Mouse (Mus musculus) gastrocnemius, postnatal 25 days (tissue): ENCODE results near the gene Nvl. TPM values are rescaled to one million over a fixed set of nuclear protein-coding genes. Genes with fewer than 3 reads are reported as not detected.

Source experiments
- DNase-seq: peaks from one replicate; pipeline ENCODE4 v3.0.0; 2022
- total RNA-seq, 2 experiments: library from RNA; stranded (reverse); gene quantifications; 1 replicate in 1 of 2; 2 replicates in 1 of 2; pipeline ENCODE4 v1.2.3; 2021

The Nvl gene
- total RNA-seq, 2 experiments from 2014 or later, result 8.3 to 8.5 TPM

DNA sequence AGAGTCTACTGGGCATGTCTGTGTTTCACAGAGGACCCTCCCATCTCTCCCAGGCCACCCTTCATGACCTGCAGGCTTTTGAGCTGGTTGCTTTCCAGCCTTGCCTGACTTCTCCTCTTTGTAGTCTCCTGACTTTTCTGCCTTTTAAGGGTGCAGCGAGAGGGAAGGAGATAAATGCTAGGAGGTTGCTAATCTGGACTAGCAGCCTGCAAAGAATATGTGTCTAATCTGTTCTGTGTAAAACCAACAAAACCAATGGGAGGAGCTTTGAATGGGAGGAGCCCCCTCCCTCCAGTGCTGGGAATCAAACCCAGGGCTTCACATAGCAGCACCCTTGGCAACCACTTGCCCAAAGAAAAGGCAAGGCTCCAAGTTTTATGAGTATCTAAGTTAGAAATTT is 75.7 kb downstream of the Nvl start:
- DNase-seq, result no peak

GRCm38 (mm10) chr1:181064648-181065047 is 79.4 kb downstream of the Nvl start:
- no peak for DNase-seq

DNA sequence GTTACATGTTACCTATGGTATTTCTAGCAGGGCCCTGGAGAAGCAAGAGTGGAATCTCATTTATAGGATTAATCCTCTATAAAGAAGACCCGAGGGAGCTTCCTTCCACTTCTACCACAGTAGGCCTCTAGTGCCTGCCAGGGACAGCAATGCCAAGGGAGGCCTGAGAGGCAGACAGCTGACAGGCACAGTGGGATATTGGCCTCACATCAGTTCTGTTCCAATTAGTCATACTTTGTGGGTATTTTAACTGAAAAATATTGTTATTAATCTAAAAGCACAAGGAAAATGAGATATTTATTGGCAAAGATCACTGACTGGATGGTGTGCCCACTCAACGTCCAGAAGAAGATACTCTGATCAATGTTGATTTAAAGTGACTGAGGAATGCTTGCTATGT is 80.0 kb downstream of the Nvl start:
- no peak for DNase-seq

- DNase-seq, result no peak
Observed at GRCm38 (mm10) chr1:181061784-181062485, 82.1 kb downstream of the Nvl start.

GRCm38 (mm10) chr1:181052898-181053297 is 91.1 kb downstream of the Nvl start:
- no peak for DNase-seq

DNA sequence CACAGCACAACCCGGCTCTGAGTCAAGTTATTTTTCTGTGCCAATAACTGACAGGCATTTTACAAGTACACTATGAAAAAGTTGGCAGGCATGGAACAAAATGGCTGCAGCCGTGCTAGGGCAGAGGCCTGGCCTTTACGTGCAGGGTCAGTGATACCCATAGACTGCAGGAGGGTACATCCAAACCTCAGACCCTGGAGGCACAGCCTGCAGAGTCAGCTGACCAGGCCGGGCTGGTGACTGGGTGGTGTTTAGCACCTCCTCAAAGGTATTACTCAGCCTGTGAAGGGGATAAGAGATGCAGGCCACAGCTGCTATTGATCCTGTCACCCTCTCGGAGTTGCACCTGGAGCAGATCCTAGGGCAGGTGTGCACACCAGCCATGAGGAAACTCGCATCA is 93.1 kb downstream of the Nvl start, which contains the start of gene 9130409I23Rik:
Gene 9130409I23Rik (plus strand): TSS at position 301 of the 400 bp plus-strand sequence.
- no peak for DNase-seq

- no peak for DNase-seq
Observed at GRCm38 (mm10) chr1:181049328-181049842, 94.6 kb downstream of the Nvl start.

DNA sequence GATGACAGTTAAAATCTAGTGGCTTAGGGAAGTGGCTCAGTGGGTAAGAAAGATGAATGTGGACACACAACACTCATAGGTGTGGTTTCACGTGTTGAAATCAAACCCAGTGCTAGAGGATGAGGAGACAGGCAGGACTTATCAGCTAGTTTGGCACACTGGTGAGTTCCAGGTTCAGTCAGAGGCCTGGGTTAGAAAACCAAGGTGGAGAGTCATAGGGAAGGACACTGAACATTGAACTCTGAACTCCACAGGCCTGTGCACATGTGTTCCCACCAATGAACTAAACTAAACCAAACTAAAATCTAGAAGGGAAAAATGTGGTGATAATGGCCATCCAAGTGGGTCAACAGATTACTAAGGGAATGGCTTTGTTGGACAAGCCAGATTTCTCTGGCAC is 96.5 kb downstream of the Nvl start:
- no peak for DNase-seq

DNA sequence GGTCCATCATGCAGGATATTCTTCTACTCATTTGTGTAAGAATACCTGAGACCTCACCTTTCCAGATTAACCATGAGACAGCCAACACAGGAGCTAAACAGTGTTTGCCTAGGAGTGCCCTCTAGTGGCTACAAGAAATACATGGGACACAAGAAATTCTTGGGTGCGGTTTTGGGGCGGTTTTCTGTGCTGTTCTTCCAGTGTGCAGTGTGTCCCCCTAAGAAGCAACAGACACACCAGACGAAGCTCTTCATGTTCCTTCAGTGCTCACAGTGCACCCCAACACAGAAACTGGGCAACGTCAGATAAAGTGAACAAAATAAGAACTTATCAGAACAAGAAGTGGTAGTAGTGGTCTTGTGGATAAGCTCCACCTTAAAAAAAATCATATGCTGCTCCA is 104.4 kb downstream of the Nvl start:
- DNase-seq, result no peak

GRCm38 (mm10) chr1:181037623-181038022 is 106.4 kb downstream of the Nvl start:
- no peak for DNase-seq

Other genes starting within 250 kb of the Nvl start
- gene Pycr2, start 239.9 kb downstream of the Nvl start, total RNA-seq, result 10 to 100 TPM; 12.4 to 14.1 TPM
- gene Lefty1, start 209.2 kb downstream of the Nvl start, total RNA-seq, result under 1 TPM in 1 of 2 experiments, not detected in 1; 0.33 TPM
- 10 to 100 TPM; 11.7 to 12.4 TPM for gene Tmem63a, start 201.9 kb downstream of the Nvl start, total RNA-seq
- 10 to 100 TPM; 12.0 to 15.4 TPM for gene Ephx1, start 123.3 kb downstream of the Nvl start, total RNA-seq
- gene 9130409I23Rik, start 93.0 kb downstream of the Nvl start, total RNA-seq, result not detected
- 10 to 100 TPM; 32.6 to 38.7 TPM for gene Cnih4, start 489 bp upstream of the Nvl start, total RNA-seq
- 10 to 100 TPM; 93.9 to 99.4 TPM for gene Wdr26, start 67.8 kb upstream of the Nvl start, total RNA-seq
- gene Cnih3, start 208.4 kb upstream of the Nvl start, total RNA-seq, result not detected